In genomic region chr8:78267894-78268411, GRCm38 (mm10) we compare ENCODE assay signal across 14 mouse cellular contexts. TPM values are rescaled to one million over a fixed set of nuclear protein-coding genes. Genes with fewer than 3 reads are reported as not detected.
DNase-seq lines count a peak whose midpoint lies in the region; ATAC-seq and TF ChIP-seq lines count a peak whose summit lies in the region.
"Had no signal": no experiment of that assay in that cellular context is flagged by ENCODE, and none has a peak within 500 bp of the region (broad histone marks: within the 10 kb centered on the region; RNA-seq: fewer than 3 reads in every experiment).

No protein-coding gene starts in this region.

- 7% methylated on average over 7 of the region's 7 CpGs for WGBS in hindbrain, embryonic 11.5 days
- 12% methylated on average over 7 of the region's 7 CpGs for WGBS in hindbrain, postnatal 0 days
- 2% methylated on average over 7 of the region's 7 CpGs for WGBS in embryonic facial prominence, embryonic 10.5 days
- WGBS in limb, embryonic 11.5 days, result 2% methylated on average over 7 of the region's 7 CpGs

- H3K4me1 ChIP-seq in hindbrain, embryonic 11.5 days (replicated peaks; ENCODE audit: control insufficient read depth, insufficient read depth, low read length), result no peaks in the 10 kb centered on the region
- H3K4me1 ChIP-seq in hindbrain, postnatal 0 days (ENCODE audit: insufficient read depth, low read length), result no peaks in the 10 kb centered on the region; the same call in 1 of the 2 replicates
- H3K4me1 ChIP-seq in embryonic facial prominence, embryonic 10.5 days, result peaks cover 7% of the 10 kb centered on the region
- H3K4me1 ChIP-seq in limb, embryonic 11.5 days (ENCODE audit: control insufficient read depth, insufficient read depth, low read length), result peaks cover 22% of the 10 kb centered on the region

- no peak for TF ChIP-seq CTCF in hindbrain, postnatal 0 days (IDR thresholded peaks at IDR 0.05; ENCODE audit: low read depth)

- no peak overlapping the region for H3K9ac ChIP-seq in hindbrain, embryonic 11.5 days (ENCODE audit: low read depth, low read length)
- H3K9ac ChIP-seq in hindbrain, postnatal 0 days (replicated peaks; ENCODE audit: low read length), result no peak overlapping the region
- no peak overlapping the region for H3K9ac ChIP-seq in limb, embryonic 11.5 days (ENCODE audit: low read length)
- H3K9ac ChIP-seq: liver, postnatal 0 days had no signal

- no peaks in the 10 kb centered on the region for H3K36me3 ChIP-seq in hindbrain, embryonic 11.5 days (ENCODE audit: control insufficient read depth, insufficient read depth, low read length)
- no peaks in the 10 kb centered on the region for H3K36me3 ChIP-seq in hindbrain, postnatal 0 days (ENCODE audit: insufficient read depth, low read length)
- H3K36me3 ChIP-seq in embryonic facial prominence, embryonic 10.5 days (replicated peaks), result no peaks in the 10 kb centered on the region
- no peaks in the 10 kb centered on the region for H3K36me3 ChIP-seq in limb, embryonic 11.5 days (ENCODE audit: control insufficient read depth, insufficient read depth, low read length)

- no peak overlapping the region for H3K4me3 ChIP-seq in hindbrain, embryonic 11.5 days (ENCODE audit: low read depth, low read length)
- H3K4me3 ChIP-seq in hindbrain, postnatal 0 days (ENCODE audit: low read length), result no peak overlapping the region
- peak overlapping the region; percentile 19; the same call in 1 of the 2 replicates for H3K4me3 ChIP-seq in embryonic facial prominence, embryonic 10.5 days
- H3K4me3 ChIP-seq in limb, embryonic 11.5 days (ENCODE audit: low read depth, low read length), result no peak overlapping the region
- H3K4me3 ChIP-seq: left cerebral cortex, adult 2 months had no signal

- no peak overlapping the region for H3K4me2 ChIP-seq in hindbrain, embryonic 11.5 days (replicated peaks; ENCODE audit: low read depth, low read length)
- H3K4me2 ChIP-seq in hindbrain, postnatal 0 days (ENCODE audit: low read depth, low read length), result no peak overlapping the region
- H3K4me2 ChIP-seq in limb, embryonic 11.5 days (ENCODE audit: low read depth, severe bottlenecking), result 0 out of 2 replicates have a peak overlapping the region, but pooled peaks have one; percentile 2

- peak; percentile 45; the same call in 1 of the 2 replicates for ATAC-seq in hindbrain, embryonic 11.5 days (ENCODE audit: low FRiP score)
- no peak for ATAC-seq in hindbrain, postnatal 0 days
- ATAC-seq in limb, embryonic 11.5 days (ENCODE audit: insufficient number of reproducible peaks, low FRiP score, low TSS enrichment, low read depth), result no peak; the same call in 1 of the 2 replicates
- ATAC-seq: liver, postnatal 0 days had no signal

- no peaks in the 10 kb centered on the region for H3K9me3 ChIP-seq in hindbrain, embryonic 11.5 days (ENCODE audit: control insufficient read depth, low read length)
- H3K9me3 ChIP-seq in hindbrain, postnatal 0 days (ENCODE audit: low read length), result no peaks in the 10 kb centered on the region
- no peaks in the 10 kb centered on the region for H3K9me3 ChIP-seq in embryonic facial prominence, embryonic 10.5 days
- no peaks in the 10 kb centered on the region for H3K9me3 ChIP-seq in limb, embryonic 11.5 days (ENCODE audit: control insufficient read depth, low read length)

- H3K27me3 ChIP-seq in hindbrain, embryonic 11.5 days (ENCODE audit: control insufficient read depth, insufficient read depth, low read length), result no peaks in the 10 kb centered on the region
- no peaks in the 10 kb centered on the region; the same call in 1 of the 2 replicates for H3K27me3 ChIP-seq in hindbrain, postnatal 0 days (ENCODE audit: insufficient read depth, low read length)
- 0 out of 2 replicates have a peak, but pooled peaks cover 3% of the 10 kb centered on the region for H3K27me3 ChIP-seq in embryonic facial prominence, embryonic 10.5 days (replicated peaks; ENCODE audit: low read depth, poor library complexity, severe bottlenecking)
- no peaks in the 10 kb centered on the region for H3K27me3 ChIP-seq in limb, embryonic 11.5 days (ENCODE audit: control insufficient read depth, insufficient read depth, low read length)

- peak; percentile 19 for DNase-seq in hindbrain, embryonic 11.5 days (ENCODE audit: low spot score)
- DNase-seq in hindbrain, postnatal 0 days (ENCODE audit: low spot score), result no peak
- peak; percentile 87 for DNase-seq in ES-CJ7 (ENCODE audit: low read depth, low spot score)
- DNase-seq in embryonic facial prominence, embryonic 10.5 days (ENCODE audit: low spot score), result peak; percentile 26
- DNase-seq in limb, embryonic 11.5 days (ENCODE audit: low spot score), result peak; percentile 46
- DNase-seq in adrenal gland, postnatal 36 days, result no peak
- no peak for DNase-seq in thymus, adult 18-20 months
- DNase-seq in cerebellum, postnatal 10 days, result no peak
- DNase-seq: adrenal gland, adult 8-10 months; cerebellum, adult 9-11 months; liver, postnatal 0 days; right cerebral cortex, postnatal 25 days had no signal

- no peak overlapping the region for H3K27ac ChIP-seq in hindbrain, embryonic 11.5 days (ENCODE audit: low read depth, low read length)
- H3K27ac ChIP-seq in hindbrain, postnatal 0 days, result no peak overlapping the region
- no peak overlapping the region for H3K27ac ChIP-seq in embryonic facial prominence, embryonic 10.5 days (replicated peaks)
- no peak overlapping the region for H3K27ac ChIP-seq in limb, embryonic 11.5 days (replicated peaks; ENCODE audit: low read depth, low read length)
- H3K27ac ChIP-seq: left cerebral cortex, adult 2 months had no signal

RNA-seq across cellular contexts. Expression of gene Ttc29, which starts 54.9 kb away (rescaled TPM):
- polyA plus RNA-seq in hindbrain, embryonic 11.5 days (2014; fragmentation: Nextera tagmentation; extraction: Ambion mirVana), result 0.66 and 0.68 TPM in 2 replicates
- total RNA-seq in hindbrain, postnatal 0 days (2014; rRNA removed), result 0.72 and 0.84 TPM in 2 replicates
- 0.69 and 0.87 TPM in 2 replicates for polyA plus RNA-seq in hindbrain, postnatal 0 days (2015; fragmentation: Nextera tagmentation; extraction: Ambion mirVana)
- polyA plus RNA-seq in embryonic facial prominence, embryonic 10.5 days (2016; fragmentation: Nextera tagmentation; extraction: Ambion mirVana), result 0.19 TPM in 1 of 2 replicates, not detected in the other
- not detected in 2 replicates for polyA plus RNA-seq in limb, embryonic 11.5 days (2014; fragmentation: Nextera tagmentation; extraction: Ambion mirVana)
- total RNA-seq in adrenal gland, postnatal 36 days (2021), result not detected
- total RNA-seq: adrenal gland, adult 8-10 months; heart, postnatal 10 days had no signal
- polyA plus RNA-seq: liver, postnatal 0 days had no signal

Comparison
In these comparisons a context has a peak if more than half of its experiments do, and no peak if none do; other contexts are left out.
1. DNase-seq: peak in hindbrain, embryonic 11.5 days (single experiment), ES-CJ7 (single experiment), embryonic facial prominence, embryonic 10.5 days (single experiment) and limb, embryonic 11.5 days (single experiment); none in hindbrain, postnatal 0 days (single experiment), adrenal gland, postnatal 36 days (0 of 2), thymus, adult 18-20 months (0 of 2) and cerebellum, postnatal 10 days (0 of 2).